Comparison of ENCODE assay signal across 17 mouse cellular contexts in genomic region chr4:134600060-134600459, GRCm38 (mm10). TPM values are rescaled to one million over a fixed set of nuclear protein-coding genes. Genes with fewer than 3 reads are reported as not detected.
DNase-seq lines count a peak whose midpoint lies in the region; ATAC-seq and TF ChIP-seq lines count a peak whose summit lies in the region.
"Had no signal": no experiment of that assay in that cellular context is flagged by ENCODE, and none has a peak within 500 bp of the region (broad histone marks: within the 10 kb centered on the region; RNA-seq: fewer than 3 reads in every experiment).

No protein-coding gene starts in this region.

- peak overlapping the region; percentile 78; the same call in 1 of the 2 replicates for H3K27ac ChIP-seq in layer of hippocampus, adult 2 months
- peak overlapping the region; percentile 27; the same call in 1 of the 2 replicates for H3K27ac ChIP-seq in hindbrain, embryonic 16.5 days (ENCODE audit: low read depth, low read length)

- ATAC-seq in hindbrain, embryonic 16.5 days, result no peak
- ATAC-seq: forebrain, embryonic 14.5 days; intestine, postnatal 0 days had no signal

- no peaks in the 10 kb centered on the region for H3K36me3 ChIP-seq in hindbrain, embryonic 16.5 days (ENCODE audit: control insufficient read depth, insufficient read depth, low read length)
- H3K36me3 ChIP-seq: stomach, embryonic 15.5 days had no signal

- TF ChIP-seq CTCF in layer of hippocampus, adult 2 months (conservative IDR thresholded peaks at IDR 0.05), result no peak

- no peaks in the 10 kb centered on the region for H3K9me3 ChIP-seq in hindbrain, embryonic 16.5 days (ENCODE audit: control insufficient read depth, low read length)
- H3K9me3 ChIP-seq: stomach, embryonic 15.5 days had no signal

- H3K27me3 ChIP-seq in hindbrain, embryonic 16.5 days (replicated peaks; ENCODE audit: control insufficient read depth, insufficient read depth, low read length), result no peaks in the 10 kb centered on the region
- H3K27me3 ChIP-seq: stomach, embryonic 15.5 days had no signal

- peak overlapping the region; percentile 17; the same call in 1 of the 2 replicates for H3K9ac ChIP-seq in hindbrain, embryonic 16.5 days (ENCODE audit: low read depth, low read length)
- H3K9ac ChIP-seq: stomach, embryonic 15.5 days had no signal

- peak; percentile 66 for DNase-seq in cerebellum, adult 9-11 months
- no peak for DNase-seq in cerebellum, adult 11 months
- DNase-seq in layer of hippocampus, adult 2 months (ENCODE audit: low spot score in 2 of 2), result no peak
- no peak for DNase-seq in layer of hippocampus, postnatal 36 days
- peak; percentile 57 for DNase-seq in brain, adult 2 months (ENCODE audit: low read depth, low spot score)
- no peak for DNase-seq in adrenal gland, postnatal 10 days
- DNase-seq: adrenal gland, postnatal 25 days; lung, adult 18-20 months; lung, postnatal 14 days; right cerebral cortex, postnatal 25 days; thymus, adult 18-20 months had no signal

- H3K4me2 ChIP-seq in hindbrain, embryonic 16.5 days (ENCODE audit: low read length), result no peak overlapping the region
- H3K4me2 ChIP-seq: liver, embryonic 11.5 days; stomach, embryonic 15.5 days had no signal

- H3K4me1 ChIP-seq in hindbrain, embryonic 16.5 days (ENCODE audit: control insufficient read depth, insufficient read depth, low read depth, low read length), result peaks cover 15% of the 10 kb centered on the region

- 81% methylated on average over 9 of the region's 9 CpGs for WGBS in hindbrain, embryonic 16.5 days

- no peak overlapping the region for H3K4me3 ChIP-seq in layer of hippocampus, adult 2 months
- no peak overlapping the region for H3K4me3 ChIP-seq in hindbrain, embryonic 16.5 days (ENCODE audit: low read length)
- H3K4me3 ChIP-seq: erythroblast, embryonic 14.5 days; stomach, embryonic 15.5 days had no signal

RNA-seq across cellular contexts. Expression of gene Selenon, which starts 48.1 kb away (rescaled TPM):
- total RNA-seq in layer of hippocampus, adult 2 months (2021), result 10 to 100 TPM; 17.3 to 19.7 TPM
- total RNA-seq in layer of hippocampus, postnatal 36 days (2021), result 10 to 100 TPM; 16.0 to 18.0 TPM
- 6.7 and 7.0 TPM in 2 replicates for polyA plus RNA-seq in hindbrain, embryonic 16.5 days (2015; fragmentation: Nextera tagmentation; extraction: Ambion mirVana)
- total RNA-seq in adrenal gland, postnatal 10 days (2021), result 10 to 100 TPM; 30.8 to 32.9 TPM

Comparison
In these comparisons a context has a peak if more than half of its experiments do, and no peak if none do; other contexts are left out.
1. DNase-seq: peak in cerebellum, adult 9-11 months (single experiment) and brain, adult 2 months (single experiment); none in cerebellum, adult 11 months (single experiment), layer of hippocampus, adult 2 months (0 of 2), layer of hippocampus, postnatal 36 days (0 of 2) and adrenal gland, postnatal 10 days (single experiment).